Mouse (Mus musculus): Measurements from ENCODE around the gene Rere. TPM values are rescaled to one million over a fixed set of nuclear protein-coding genes. Genes with fewer than 3 reads are reported as not detected.
A peak's percentile ranks its signal among the peaks of the same experiment; 100 is the strongest.

Gene Rere
- total RNA-seq, 1 experiment: 21.7 TPM

DNA sequence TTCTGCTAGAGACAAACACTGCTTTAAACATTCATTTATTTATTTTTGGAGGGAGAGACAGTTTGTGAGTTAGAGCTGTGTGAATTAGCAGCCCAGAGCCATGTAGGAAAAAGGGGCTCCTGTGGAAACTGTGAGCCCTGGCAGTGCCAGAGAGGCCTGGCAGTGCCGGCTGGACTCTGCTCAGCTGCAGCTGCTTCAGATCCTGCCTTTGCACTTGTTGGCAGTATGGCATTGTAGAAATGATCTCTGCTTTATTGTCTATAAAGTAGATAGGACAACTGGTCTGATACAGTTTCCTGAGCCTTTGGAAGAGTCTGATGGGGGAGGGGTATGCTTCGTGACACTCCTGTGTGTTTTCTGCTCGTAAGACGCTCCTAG is 121.2 kb downstream of the Rere start:
- Histone ChIP-seq H3K4me1 (ENCODE audit: control insufficient read depth in 2 of 2, insufficient read depth in 2 of 2, low read length in 2 of 2, poor library complexity in 1 of 2) (peaks cover 0 to 13% of the 10 kb centered on the region in 2 experiments; a peak in 2 of 4 replicates), H3K9me3 (ENCODE audit: control insufficient read depth, insufficient read depth, low read depth, low read length) (no peaks in the 10 kb centered on the region), H3K36me3 (ENCODE audit: control insufficient read depth, insufficient read depth, low read length, poor library complexity, severe bottlenecking) (peaks cover 3% of the 10 kb centered on the region; the same call in 1 of the 2 replicates), H3K27ac (ENCODE audit: insufficient read depth, low read depth, low read length, poor library complexity, severe bottlenecking) (no peak overlapping the region), H3K4me3 (ENCODE audit: insufficient read depth in 1 of 2, low read depth in 1 of 2, low read length in 2 of 2, poor library complexity in 1 of 2, severe bottlenecking in 1 of 2) (no peak overlapping the region), H3K9ac (ENCODE audit: insufficient read depth, low read depth, low read length, poor library complexity, severe bottlenecking) (no peak overlapping the region)
- no peak for TF ChIP-seq ZNF384 (IDR thresholded peaks at IDR 0.05; ENCODE audit: low read depth, low read length)
- no peak for TF ChIP-seq HCFC1 (IDR thresholded peaks at IDR 0.05; ENCODE audit: borderline replicate concordance, insufficient read depth, low read length)
- TF ChIP-seq CHD2 (IDR thresholded peaks at IDR 0.05; ENCODE audit: low read depth, low read length): no peak
- no peak for TF ChIP-seq MAFK (IDR thresholded peaks at IDR 0.05; ENCODE audit: insufficient read depth, low read depth, low read length)
- no peak for TF ChIP-seq ZC3H11A (IDR thresholded peaks at IDR 0.05; ENCODE audit: borderline replicate concordance, low read depth, low read length)
- no peak for DNase-seq (ENCODE audit: low read depth, low spot score)
- in situ Hi-C loops (cut with MboI; ENCODE audit: low sequenced_read_pairs in 2 of 2, unreplicated experiment in 2 of 2): no loop called here

DNA sequence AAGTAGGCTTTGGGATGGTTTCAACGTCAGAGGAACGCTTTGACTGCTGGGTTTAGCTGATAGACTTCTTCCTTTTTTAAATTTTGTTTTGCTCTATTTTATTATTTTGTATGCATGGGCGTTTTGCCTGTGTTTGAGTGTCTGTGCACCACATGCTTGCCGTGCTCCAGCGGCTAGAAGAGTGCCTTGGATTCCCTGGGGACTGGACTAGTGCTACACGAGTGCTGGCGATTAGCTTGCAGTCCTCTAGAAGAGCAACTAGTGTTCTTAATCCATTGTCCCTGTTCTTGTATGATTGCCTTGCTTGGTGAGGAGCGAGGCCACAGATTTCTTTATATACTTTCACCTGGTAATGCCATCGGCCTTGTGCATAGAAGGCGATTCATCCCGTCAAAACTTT is 122.5 kb downstream of the Rere start:
- Histone ChIP-seq H3K9ac (ENCODE audit: insufficient read depth, low read depth, low read length, poor library complexity, severe bottlenecking) (no peak overlapping the region), H3K9me3 (ENCODE audit: control insufficient read depth, insufficient read depth, low read depth, low read length) (no peaks in the 10 kb centered on the region), H3K36me3 (ENCODE audit: control insufficient read depth, insufficient read depth, low read length, poor library complexity, severe bottlenecking) (peaks cover 3% of the 10 kb centered on the region; the same call in 1 of the 2 replicates), H3K27ac (ENCODE audit: insufficient read depth, low read depth, low read length, poor library complexity, severe bottlenecking) (no peak overlapping the region), H3K4me1 (ENCODE audit: control insufficient read depth in 2 of 2, insufficient read depth in 2 of 2, low read length in 2 of 2, poor library complexity in 1 of 2) (peaks cover 0 to 6% of the 10 kb centered on the region in 2 experiments; a peak in 2 of 4 replicates), H3K4me3 (ENCODE audit: insufficient read depth in 1 of 2, low read depth in 1 of 2, low read length in 2 of 2, poor library complexity in 1 of 2, severe bottlenecking in 1 of 2) (no peak overlapping the region)
- no peak for TF ChIP-seq ZC3H11A (IDR thresholded peaks at IDR 0.05; ENCODE audit: borderline replicate concordance, low read depth, low read length)
- no peak for DNase-seq (ENCODE audit: low read depth, low spot score)
- in situ Hi-C loops (cut with MboI; ENCODE audit: low sequenced_read_pairs in 2 of 2, unreplicated experiment in 2 of 2): no loop called here

DNA sequence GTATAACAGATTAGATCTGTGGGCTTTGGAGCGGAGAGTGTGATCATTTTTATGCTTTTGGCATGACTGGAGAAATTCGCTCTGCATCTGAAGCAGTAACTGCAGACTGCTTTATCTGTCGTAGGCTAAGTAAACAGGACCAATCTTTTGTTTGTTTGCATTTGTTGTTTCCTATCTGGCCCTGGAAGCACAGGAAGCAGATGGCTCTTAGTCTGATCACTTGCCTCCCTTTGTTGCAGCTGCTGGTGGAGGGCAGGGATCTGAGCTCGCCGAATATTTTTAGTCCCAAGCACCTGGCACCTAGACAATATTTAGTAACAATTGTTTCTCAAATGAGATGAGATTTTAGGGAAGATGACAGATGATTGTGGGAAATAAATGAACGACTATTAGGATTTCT is 123.1 kb downstream of the Rere start:
- Histone ChIP-seq H3K9ac (ENCODE audit: insufficient read depth, low read depth, low read length, poor library complexity, severe bottlenecking) (no peak overlapping the region), H3K36me3 (ENCODE audit: control insufficient read depth, insufficient read depth, low read length, poor library complexity, severe bottlenecking) (peaks cover 3% of the 10 kb centered on the region; the same call in 1 of the 2 replicates), H3K9me3 (ENCODE audit: control insufficient read depth, insufficient read depth, low read depth, low read length) (no peaks in the 10 kb centered on the region), H3K27ac (ENCODE audit: insufficient read depth, low read depth, low read length, poor library complexity, severe bottlenecking) (no peak overlapping the region), H3K4me1 (ENCODE audit: control insufficient read depth in 2 of 2, insufficient read depth in 2 of 2, low read length in 2 of 2, poor library complexity in 1 of 2) (peaks cover 0 to 6% of the 10 kb centered on the region in 2 experiments; a peak in 2 of 4 replicates), H3K4me3 (ENCODE audit: insufficient read depth in 1 of 2, low read depth in 1 of 2, low read length in 2 of 2, poor library complexity in 1 of 2, severe bottlenecking in 1 of 2) (no peak overlapping the region)
- no peak for DNase-seq (ENCODE audit: low read depth, low spot score)
- TF ChIP-seq ZNF384 (IDR thresholded peaks at IDR 0.05; ENCODE audit: low read depth, low read length) (no peak), CHD2 (IDR thresholded peaks at IDR 0.05; ENCODE audit: low read depth, low read length) (no peak), ZC3H11A (IDR thresholded peaks at IDR 0.05; ENCODE audit: borderline replicate concordance, low read depth, low read length) (no peak), MAFK (IDR thresholded peaks at IDR 0.05; ENCODE audit: insufficient read depth, low read depth, low read length) (no peak), HCFC1 (IDR thresholded peaks at IDR 0.05; ENCODE audit: borderline replicate concordance, insufficient read depth, low read length) (no peak)
- in situ Hi-C loops (cut with MboI; ENCODE audit: low sequenced_read_pairs in 2 of 2, unreplicated experiment in 2 of 2): no loop called here

DNA sequence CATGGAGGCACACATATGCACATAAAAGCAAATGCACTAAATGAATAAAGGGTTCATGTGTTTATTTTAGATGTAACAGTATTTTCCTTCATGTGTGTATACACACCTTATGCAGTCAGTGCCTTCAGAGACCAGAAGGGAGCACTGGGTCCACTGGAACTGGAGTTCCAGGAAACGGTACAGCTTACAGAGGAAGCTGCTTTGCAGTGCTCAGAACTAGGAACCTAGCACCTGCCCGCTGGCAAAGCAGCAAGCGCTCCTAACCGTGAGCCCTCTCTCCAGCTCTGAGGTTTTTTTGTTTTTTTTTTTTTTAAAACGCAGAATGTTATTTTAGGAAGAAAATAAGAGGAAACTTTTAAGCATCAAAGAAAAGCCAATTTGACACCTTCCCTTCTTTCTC is 124.3 kb downstream of the Rere start:
- no peak for DNase-seq (ENCODE audit: low read depth, low spot score)
- Histone ChIP-seq H3K9me3 (ENCODE audit: control insufficient read depth, insufficient read depth, low read depth, low read length) (no peaks in the 10 kb centered on the region), H3K27ac (ENCODE audit: insufficient read depth, low read depth, low read length, poor library complexity, severe bottlenecking) (no peak overlapping the region), H3K4me1 (ENCODE audit: control insufficient read depth in 2 of 2, insufficient read depth in 2 of 2, low read length in 2 of 2, poor library complexity in 1 of 2) (peaks cover 0 to 8% of the 10 kb centered on the region in 2 experiments; a peak in 2 of 4 replicates), H3K36me3 (ENCODE audit: control insufficient read depth, insufficient read depth, low read length, poor library complexity, severe bottlenecking) (peaks cover 3% of the 10 kb centered on the region; the same call in 1 of the 2 replicates), H3K4me3 (ENCODE audit: insufficient read depth in 1 of 2, low read depth in 1 of 2, low read length in 2 of 2, poor library complexity in 1 of 2, severe bottlenecking in 1 of 2) (no peak overlapping the region), H3K9ac (ENCODE audit: insufficient read depth, low read depth, low read length, poor library complexity, severe bottlenecking) (no peak overlapping the region; the same call in 1 of the 2 replicates)
- no peak for TF ChIP-seq ZNF384 (IDR thresholded peaks at IDR 0.05; ENCODE audit: low read depth, low read length)
- no peak for TF ChIP-seq MAFK (IDR thresholded peaks at IDR 0.05; ENCODE audit: insufficient read depth, low read depth, low read length)
- no peak for TF ChIP-seq HCFC1 (IDR thresholded peaks at IDR 0.05; ENCODE audit: borderline replicate concordance, insufficient read depth, low read length)
- no peak for TF ChIP-seq ZC3H11A (IDR thresholded peaks at IDR 0.05; ENCODE audit: borderline replicate concordance, low read depth, low read length)
- TF ChIP-seq CHD2 (IDR thresholded peaks at IDR 0.05; ENCODE audit: low read depth, low read length): no peak
- in situ Hi-C loops (cut with MboI; ENCODE audit: low sequenced_read_pairs in 2 of 2, unreplicated experiment in 2 of 2): no loop called here

DNA sequence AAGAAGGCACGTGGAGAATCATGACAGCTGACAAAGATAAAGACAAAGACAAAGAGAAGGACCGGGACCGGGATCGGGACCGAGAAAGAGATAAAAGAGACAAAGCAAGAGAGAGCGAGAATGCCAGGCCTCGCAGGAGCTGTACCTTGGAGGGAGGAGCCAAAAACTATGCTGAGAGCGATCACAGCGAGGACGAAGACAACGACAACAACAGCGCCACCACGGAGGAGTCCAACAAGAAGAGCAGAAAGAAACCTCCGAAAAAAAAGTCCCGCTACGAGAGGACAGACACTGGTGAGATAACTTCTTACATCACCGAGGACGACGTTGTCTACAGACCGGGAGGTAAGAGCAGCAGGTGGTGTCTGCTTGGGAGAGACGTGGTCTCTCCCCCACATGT is 124.9 kb downstream of the Rere start:
- no peak overlapping the region for H3K27ac ChIP-seq (ENCODE audit: insufficient read depth, low read depth, low read length, poor library complexity, severe bottlenecking)
- H3K4me3 ChIP-seq (ENCODE audit: insufficient read depth in 1 of 2, low read depth in 1 of 2, low read length in 2 of 2, poor library complexity in 1 of 2, severe bottlenecking in 1 of 2): no peak overlapping the region
- H3K36me3 ChIP-seq (ENCODE audit: control insufficient read depth, insufficient read depth, low read length, poor library complexity, severe bottlenecking): peaks cover 3% of the 10 kb centered on the region; the same call in 1 of the 2 replicates
- TF ChIP-seq CHD2 (IDR thresholded peaks at IDR 0.05; ENCODE audit: low read depth, low read length) (no peak), ZNF384 (IDR thresholded peaks at IDR 0.05; ENCODE audit: low read depth, low read length) (no peak), HCFC1 (IDR thresholded peaks at IDR 0.05; ENCODE audit: borderline replicate concordance, insufficient read depth, low read length) (no peak), ZC3H11A (IDR thresholded peaks at IDR 0.05; ENCODE audit: borderline replicate concordance, low read depth, low read length) (no peak), MAFK (IDR thresholded peaks at IDR 0.05; ENCODE audit: insufficient read depth, low read depth, low read length) (no peak)
- H3K9ac ChIP-seq (ENCODE audit: insufficient read depth, low read depth, low read length, poor library complexity, severe bottlenecking): peak overlapping the region; percentile 41; the same call in 1 of the 2 replicates
- in situ Hi-C loops (cut with MboI; ENCODE audit: low sequenced_read_pairs in 2 of 2, unreplicated experiment in 2 of 2): no loop called here
- H3K4me1 ChIP-seq (ENCODE audit: control insufficient read depth in 2 of 2, insufficient read depth in 2 of 2, low read length in 2 of 2, poor library complexity in 1 of 2): peaks cover 0 to 8% of the 10 kb centered on the region in 2 experiments; a peak in 2 of 4 replicates
- DNase-seq (ENCODE audit: low read depth, low spot score): peak; percentile 29
- H3K9me3 ChIP-seq (ENCODE audit: control insufficient read depth, insufficient read depth, low read depth, low read length): no peaks in the 10 kb centered on the region
